Mouse (Mus musculus): Measurements from ENCODE around the gene Syt9. TPM values are rescaled to one million over a fixed set of nuclear protein-coding genes. Genes with fewer than 3 reads are reported as not detected.

Gene Syt9
- polyA plus RNA-seq, 1 experiment from 2014 or later = 1.5 TPM

DNA sequence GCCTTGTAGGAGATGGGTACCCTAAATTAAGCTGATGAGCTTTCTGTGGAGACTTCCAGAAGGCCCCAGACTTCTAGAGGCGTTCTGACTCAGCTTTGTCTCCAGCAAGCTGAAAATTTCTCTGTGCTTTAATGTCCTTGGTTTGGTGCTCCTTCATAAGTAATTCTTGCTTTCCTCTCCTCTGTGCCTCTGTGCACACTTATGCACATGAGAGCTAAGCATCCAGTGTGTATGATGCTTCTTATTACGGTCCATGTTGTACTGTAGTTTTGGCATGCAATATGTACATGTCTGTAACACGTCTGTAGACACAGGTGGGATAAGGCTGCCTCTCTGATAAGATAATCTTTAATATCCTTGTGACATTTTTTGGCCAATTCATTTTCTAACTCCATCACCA is 227.4 kb downstream of the Syt9 start:
- WGBS = 67% methylated on average over 3 of the region's 3 CpGs
- no peaks in the 10 kb centered on the region for H3K9me3 ChIP-seq
- ATAC-seq (ENCODE audit: borderline replicate concordance, extremely low read depth, low FRiP score, low TSS enrichment) = no peak
- no peak overlapping the region for H3K9ac ChIP-seq
- no peaks in the 10 kb centered on the region for H3K27me3 ChIP-seq
- H3K4me3 ChIP-seq = no peak overlapping the region
- H3K4me2 ChIP-seq = no peak overlapping the region
- H3K4me1 ChIP-seq = peaks cover 13% of the 10 kb centered on the region
- H3K36me3 ChIP-seq = no peaks in the 10 kb centered on the region
- H3K27ac ChIP-seq = no peak overlapping the region

Other genes starting within 250 kb of the Syt9 start
- gene Olfr715, start 239.6 kb upstream of the Syt9 start, polyA plus RNA-seq (2015; fragmentation: Nextera tagmentation; extraction: Ambion mirVana) = not detected in 2 replicates
- gene Olfr716, start 232.4 kb upstream of the Syt9 start, polyA plus RNA-seq (2015; fragmentation: Nextera tagmentation; extraction: Ambion mirVana) = not detected in 2 replicates
- gene Nlrp14, start 203.7 kb upstream of the Syt9 start, polyA plus RNA-seq (2015; fragmentation: Nextera tagmentation; extraction: Ambion mirVana) = not detected in 2 replicates
- gene Rbmxl2, start 161.3 kb upstream of the Syt9 start, polyA plus RNA-seq (2015; fragmentation: Nextera tagmentation; extraction: Ambion mirVana) = not detected in 2 replicates
- gene Olfml1, start 196.7 kb downstream of the Syt9 start, polyA plus RNA-seq (2015; fragmentation: Nextera tagmentation; extraction: Ambion mirVana) = 14.8 and 16.7 TPM in 2 replicates
- gene Ppfibp2, start 224.5 kb downstream of the Syt9 start, polyA plus RNA-seq (2015; fragmentation: Nextera tagmentation; extraction: Ambion mirVana) = 6.7 and 7.9 TPM in 2 replicates